Mouse (Mus musculus): ENCODE data around the gene Ptpre. TPM values are rescaled to one million over a fixed set of nuclear protein-coding genes. Genes with fewer than 3 reads are reported as not detected.
A peak's percentile ranks its signal among the peaks of the same experiment; 100 is the strongest.

Ptpre gene
- polyA plus RNA-seq, 1 experiment from 2014 or later, result 4.4 TPM

- Histone ChIP-seq H3K27me3 (ENCODE audit: control insufficient read depth, insufficient read depth, low read length) (no peaks in the 10 kb centered on the region), H3K4me1 (replicated peaks; ENCODE audit: control insufficient read depth, insufficient read depth) (no peaks in the 10 kb centered on the region), H3K9ac (ENCODE audit: low read length) (no peak overlapping the region), H3K36me3 (ENCODE audit: control insufficient read depth, insufficient read depth, low read length) (no peaks in the 10 kb centered on the region), H3K27ac (replicated peaks) (no peak overlapping the region), H3K4me3 (ENCODE audit: low read depth, low read length) (no peak overlapping the region), H3K9me3 (ENCODE audit: control insufficient read depth, low read length) (no peaks in the 10 kb centered on the region), H3K4me2 (replicated peaks; ENCODE audit: low read depth) (no peak overlapping the region)
- 80% methylated on average over 11 of the region's 11 CpGs for whole genome bisulfite sequencing
- no peak for ATAC-seq (ENCODE audit: low FRiP score, low TSS enrichment)
- TF ChIP-seq CTCF (IDR thresholded peaks at IDR 0.05; ENCODE audit: low read depth), result no peak
- TF ChIP-seq EP300 (optimal IDR thresholded peaks at IDR 0.05), result no peak
- no peak for DNase-seq (ENCODE audit: low spot score)
These were observed 80.5 kb downstream of the Ptpre start for GRCm38 (mm10) chr7:135617776-135618175.

- no peak for ATAC-seq (ENCODE audit: low FRiP score, low TSS enrichment)
- WGBS, result 47% methylated on average over 6 of the region's 6 CpGs
- Histone ChIP-seq H3K36me3 (ENCODE audit: control insufficient read depth, insufficient read depth, low read length) (no peaks in the 10 kb centered on the region), H3K27me3 (ENCODE audit: control insufficient read depth, insufficient read depth, low read length) (no peaks in the 10 kb centered on the region), H3K9ac (ENCODE audit: low read length) (no peak overlapping the region), H3K27ac (replicated peaks) (no peak overlapping the region), H3K4me3 (ENCODE audit: low read depth, low read length) (no peak overlapping the region), H3K4me2 (replicated peaks; ENCODE audit: low read depth) (no peak overlapping the region), H3K4me1 (replicated peaks; ENCODE audit: control insufficient read depth, insufficient read depth) (no peaks in the 10 kb centered on the region), H3K9me3 (ENCODE audit: control insufficient read depth, low read length) (no peaks in the 10 kb centered on the region)
- no peak for DNase-seq (ENCODE audit: low spot score)
- no peak for TF ChIP-seq CTCF (IDR thresholded peaks at IDR 0.05; ENCODE audit: low read depth)
- TF ChIP-seq EP300 (optimal IDR thresholded peaks at IDR 0.05), result no peak
These were observed 84.4 kb downstream of the Ptpre start for GRCm38 (mm10) chr7:135621649-135622048.

- no peaks in the 10 kb centered on the region for H3K4me1 ChIP-seq (replicated peaks; ENCODE audit: control insufficient read depth, insufficient read depth)
- no peak for DNase-seq (ENCODE audit: low spot score)
- no peaks in the 10 kb centered on the region for H3K9me3 ChIP-seq (ENCODE audit: control insufficient read depth, low read length)
- H3K9ac ChIP-seq (ENCODE audit: low read length), result no peak overlapping the region
- no peak for TF ChIP-seq EP300 (optimal IDR thresholded peaks at IDR 0.05)
- no peak for TF ChIP-seq CTCF (IDR thresholded peaks at IDR 0.05; ENCODE audit: low read depth)
- H3K4me3 ChIP-seq (ENCODE audit: low read depth, low read length), result no peak overlapping the region
- H3K36me3 ChIP-seq (ENCODE audit: control insufficient read depth, insufficient read depth, low read length), result no peaks in the 10 kb centered on the region
- H3K4me2 ChIP-seq (replicated peaks; ENCODE audit: low read depth), result no peak overlapping the region
- no peaks in the 10 kb centered on the region for H3K27me3 ChIP-seq (ENCODE audit: control insufficient read depth, insufficient read depth, low read length)
- no peak for ATAC-seq (ENCODE audit: low FRiP score, low TSS enrichment)
- H3K27ac ChIP-seq (replicated peaks), result no peak overlapping the region
These were observed 85.0 kb downstream of the Ptpre start for GRCm38 (mm10) chr7:135622241-135622640.

- no peak for ATAC-seq (ENCODE audit: low FRiP score, low TSS enrichment)
- Histone ChIP-seq H3K27me3 (ENCODE audit: control insufficient read depth, insufficient read depth, low read length) (no peaks in the 10 kb centered on the region), H3K27ac (replicated peaks) (no peak overlapping the region), H3K4me2 (replicated peaks; ENCODE audit: low read depth) (no peak overlapping the region), H3K9me3 (ENCODE audit: control insufficient read depth, low read length) (no peaks in the 10 kb centered on the region), H3K9ac (ENCODE audit: low read length) (no peak overlapping the region), H3K4me1 (replicated peaks; ENCODE audit: control insufficient read depth, insufficient read depth) (no peaks in the 10 kb centered on the region), H3K4me3 (ENCODE audit: low read depth, low read length) (no peak overlapping the region), H3K36me3 (ENCODE audit: control insufficient read depth, insufficient read depth, low read length) (no peaks in the 10 kb centered on the region)
- 82% methylated on average over 3 of the region's 3 CpGs for WGBS
- TF ChIP-seq CTCF (IDR thresholded peaks at IDR 0.05; ENCODE audit: low read depth) (peak; percentile 76), EP300 (optimal IDR thresholded peaks at IDR 0.05) (no peak)
- DNase-seq (ENCODE audit: low spot score), result no peak
These were observed 87.6 kb downstream of the Ptpre start for GRCm38 (mm10) chr7:135624854-135625253.

- no peak for ATAC-seq (ENCODE audit: low FRiP score, low TSS enrichment)
These were observed 91.1 kb downstream of the Ptpre start for GRCm38 (mm10) chr7:135628363-135628762.

GRCm38 (mm10) chr7:135629019-135629418 lies 91.7 kb downstream of the Ptpre start:
- Histone ChIP-seq H3K4me2 (replicated peaks; ENCODE audit: low read depth) (no peak overlapping the region), H3K27ac (replicated peaks) (no peak overlapping the region), H3K9me3 (ENCODE audit: control insufficient read depth, low read length) (no peaks in the 10 kb centered on the region), H3K4me3 (ENCODE audit: low read depth, low read length) (no peak overlapping the region), H3K4me1 (replicated peaks; ENCODE audit: control insufficient read depth, insufficient read depth) (no peaks in the 10 kb centered on the region), H3K36me3 (ENCODE audit: control insufficient read depth, insufficient read depth, low read length) (no peaks in the 10 kb centered on the region), H3K27me3 (ENCODE audit: control insufficient read depth, insufficient read depth, low read length) (no peaks in the 10 kb centered on the region), H3K9ac (ENCODE audit: low read length) (no peak overlapping the region)
- 57% methylated on average over 9 of the region's 9 CpGs for WGBS
- ATAC-seq (ENCODE audit: low FRiP score, low TSS enrichment) (no peak), DNase-seq (ENCODE audit: low spot score) (no peak)
- TF ChIP-seq EP300 (optimal IDR thresholded peaks at IDR 0.05) (no peak), CTCF (IDR thresholded peaks at IDR 0.05; ENCODE audit: low read depth) (no peak)

More at GRCm38 (mm10) chr7:135628363-135628762, 91.1 kb downstream of the Ptpre start:
- no peak overlapping the region for H3K4me3 ChIP-seq (ENCODE audit: low read depth, low read length)
- no peak overlapping the region for H3K4me2 ChIP-seq (replicated peaks; ENCODE audit: low read depth)
- H3K9me3 ChIP-seq (ENCODE audit: control insufficient read depth, low read length), result no peaks in the 10 kb centered on the region
- H3K36me3 ChIP-seq (ENCODE audit: control insufficient read depth, insufficient read depth, low read length), result no peaks in the 10 kb centered on the region
- H3K27ac ChIP-seq (replicated peaks), result no peak overlapping the region
- TF ChIP-seq EP300 (optimal IDR thresholded peaks at IDR 0.05) (no peak), CTCF (IDR thresholded peaks at IDR 0.05; ENCODE audit: low read depth) (no peak)
- no peak for DNase-seq (ENCODE audit: low spot score)
- H3K4me1 ChIP-seq (replicated peaks; ENCODE audit: control insufficient read depth, insufficient read depth), result no peaks in the 10 kb centered on the region
- WGBS, result 64% methylated on average over 7 of the region's 7 CpGs
- H3K27me3 ChIP-seq (ENCODE audit: control insufficient read depth, insufficient read depth, low read length), result no peaks in the 10 kb centered on the region
- no peak overlapping the region for H3K9ac ChIP-seq (ENCODE audit: low read length)

All from stomach, postnatal 0 days (tissue).